Mouse (Mus musculus) spleen, adult 12 weeks (tissue): ENCODE results near the gene Hoxa3.

Experiments
- DNase-seq: peaks from one replicate; pipeline ENCODE4 v3.0.0; 2022; ENCODE audit warnings: low spot score

The Hoxa3 gene

GRCm38 (mm10) chr6:52182793-52183192 is 30.3 kb downstream of the Hoxa3 start:
- DNase-seq, result no peak

- DNase-seq, result no peak
Measured at GRCm38 (mm10) chr6:52182030-52182429, 31.1 kb downstream of the Hoxa3 start.

GRCm38 (mm10) chr6:52180726-52181125 is 32.4 kb downstream of the Hoxa3 start:
- DNase-seq, result no peak

GRCm38 (mm10) chr6:52180213-52180710 is 32.9 kb downstream of the Hoxa3 start:
- no peak for DNase-seq

GRCm38 (mm10) chr6:52179690-52180089 is 33.4 kb downstream of the Hoxa3 start:
- no peak for DNase-seq

GRCm38 (mm10) chr6:52178918-52179665 is 34.0 kb downstream of the Hoxa3 start:
- no peak for DNase-seq

GRCm38 (mm10) chr6:52177806-52178205 is 35.3 kb downstream of the Hoxa3 start:
- DNase-seq, result no peak

- DNase-seq, result no peak
Measured at GRCm38 (mm10) chr6:52177061-52177735, 35.9 kb downstream of the Hoxa3 start, which contains the start of gene 5730596B20Rik. 5730596B20Rik (plus strand) TSS chr6:52177498.

- DNase-seq, result no peak
Measured at GRCm38 (mm10) chr6:52176391-52176790, 36.7 kb downstream of the Hoxa3 start.

- DNase-seq, result no peak
Measured at GRCm38 (mm10) chr6:52175864-52176263, 37.3 kb downstream of the Hoxa3 start.

- no peak for DNase-seq
Measured at GRCm38 (mm10) chr6:52174968-52175751, 38.0 kb downstream of the Hoxa3 start.

GRCm38 (mm10) chr6:52173648-52174047 is 39.5 kb downstream of the Hoxa3 start:
- no peak for DNase-seq

- DNase-seq, result no peak
Measured at GRCm38 (mm10) chr6:52172501-52172900, 40.6 kb downstream of the Hoxa3 start.

GRCm38 (mm10) chr6:52171938-52172337 is 41.2 kb downstream of the Hoxa3 start:
- no peak for DNase-seq

- DNase-seq, result no peak
Measured at GRCm38 (mm10) chr6:52171331-52171730, 41.8 kb downstream of the Hoxa3 start.

GRCm38 (mm10) chr6:52170898-52171223 is 42.3 kb downstream of the Hoxa3 start:
- DNase-seq, result no peak

- DNase-seq, result no peak
Measured at GRCm38 (mm10) chr6:52170166-52170897, 42.8 kb downstream of the Hoxa3 start.

- no peak for DNase-seq
Measured at GRCm38 (mm10) chr6:52169499-52170165, 43.5 kb downstream of the Hoxa3 start.

GRCm38 (mm10) chr6:52168191-52169055 is 44.7 kb downstream of the Hoxa3 start:
- DNase-seq, result no peak

- no peak for DNase-seq
Measured at GRCm38 (mm10) chr6:52167736-52168161, 45.4 kb downstream of the Hoxa3 start.
